Mouse (Mus musculus): ENCODE data around the gene Pip4k2c.

The Pip4k2c gene

GRCm38 (mm10) chr10:127173148-127174065 is 38.0 kb downstream of the Pip4k2c start:
- in situ Hi-C loops (cut with MboI; ENCODE audit: unreplicated experiment in 2 of 2) = loop anchor here in 1 of 2 experiments (5.0 kb wide), 1 partner anchor 46 kb away; no protein-coding TSS in a partner anchor

- in situ Hi-C loops (cut with MboI; ENCODE audit: unreplicated experiment in 2 of 2) = loop anchor here in 1 of 2 experiments (5.0 kb wide), 1 partner anchor 44 kb away; no protein-coding TSS in a partner anchor
Observed at GRCm38 (mm10) chr10:127171631-127172200, 39.7 kb downstream of the Pip4k2c start.

- in situ Hi-C loops (cut with MboI; ENCODE audit: unreplicated experiment in 2 of 2) = loop anchor here in 1 of 2 experiments (5.0 kb wide), 1 partner anchor 44 kb away; no protein-coding TSS in a partner anchor
Observed at GRCm38 (mm10) chr10:127170837-127171272, 40.5 kb downstream of the Pip4k2c start.

- in situ Hi-C loops (cut with MboI; ENCODE audit: unreplicated experiment in 2 of 2) = loop anchor here in 1 of 2 experiments (5.0 kb wide), 1 partner anchor 43 kb away; no protein-coding TSS in a partner anchor
Observed at GRCm38 (mm10) chr10:127170002-127170401, 41.4 kb downstream of the Pip4k2c start.

- in situ Hi-C loops (cut with MboI; ENCODE audit: unreplicated experiment in 2 of 2) = no loop called here
Observed at GRCm38 (mm10) chr10:127167614-127168192, 43.7 kb downstream of the Pip4k2c start.

GRCm38 (mm10) chr10:127166771-127167613 is 44.4 kb downstream of the Pip4k2c start:
- in situ Hi-C loops (cut with MboI; ENCODE audit: unreplicated experiment in 2 of 2) = no loop called here

- in situ Hi-C loops (cut with MboI; ENCODE audit: unreplicated experiment in 2 of 2) = no loop called here
Observed at GRCm38 (mm10) chr10:127166404-127166715, 45.0 kb downstream of the Pip4k2c start.

- in situ Hi-C loops (cut with MboI; ENCODE audit: unreplicated experiment in 2 of 2) = no loop called here
Observed at GRCm38 (mm10) chr10:127165654-127166403, 45.6 kb downstream of the Pip4k2c start.

GRCm38 (mm10) chr10:127165354-127165653 is 46.1 kb downstream of the Pip4k2c start:
- in situ Hi-C loops (cut with MboI; ENCODE audit: unreplicated experiment in 2 of 2) = no loop called here

GRCm38 (mm10) chr10:127164631-127165353 is 46.6 kb downstream of the Pip4k2c start, which contains the start of gene B4galnt1:
TSS of gene B4galnt1 (plus strand) at chr10:127165225.
- in situ Hi-C loops (cut with MboI; ENCODE audit: unreplicated experiment in 2 of 2) = loop anchor here in 1 of 2 experiments (5.0 kb wide), 1 partner anchor 37 kb away; no protein-coding TSS in a partner anchor

- in situ Hi-C loops (cut with MboI; ENCODE audit: unreplicated experiment in 2 of 2) = loop anchor here in 1 of 2 experiments (5.0 kb wide), 1 partner anchor 37 kb away; no protein-coding TSS in a partner anchor
Observed at GRCm38 (mm10) chr10:127164190-127164589, 47.2 kb downstream of the Pip4k2c start.

GRCm38 (mm10) chr10:127162771-127163261 is 48.6 kb downstream of the Pip4k2c start:
- in situ Hi-C loops (cut with MboI; ENCODE audit: unreplicated experiment in 2 of 2) = loop anchor here in 1 of 2 experiments (5.0 kb wide), 1 partner anchor 36 kb away; no protein-coding TSS in a partner anchor

GRCm38 (mm10) chr10:127160728-127161127 is 50.7 kb downstream of the Pip4k2c start:
- in situ Hi-C loops (cut with MboI; ENCODE audit: unreplicated experiment in 2 of 2) = loop anchor here in 1 of 2 experiments (5.0 kb wide), 1 partner anchor 33 kb away; no protein-coding TSS in a partner anchor

GRCm38 (mm10) chr10:127160081-127160480 is 51.3 kb downstream of the Pip4k2c start:
- in situ Hi-C loops (cut with MboI; ENCODE audit: unreplicated experiment in 2 of 2) = loop anchor here in 1 of 2 experiments (5.0 kb wide), 1 partner anchor 33 kb away; no protein-coding TSS in a partner anchor

- in situ Hi-C loops (cut with MboI; ENCODE audit: unreplicated experiment in 2 of 2) = no loop called here
Observed at GRCm38 (mm10) chr10:127158471-127158870, 52.9 kb downstream of the Pip4k2c start.

GRCm38 (mm10) chr10:127156511-127156910 is 54.9 kb downstream of the Pip4k2c start:
- in situ Hi-C loops (cut with MboI; ENCODE audit: unreplicated experiment in 2 of 2) = no loop called here

- in situ Hi-C loops (cut with MboI; ENCODE audit: unreplicated experiment in 2 of 2) = no loop called here
Observed at GRCm38 (mm10) chr10:127156089-127156488, 55.3 kb downstream of the Pip4k2c start.

- in situ Hi-C loops (cut with MboI; ENCODE audit: unreplicated experiment in 2 of 2) = no loop called here
Observed at GRCm38 (mm10) chr10:127154652-127155051, 56.7 kb downstream of the Pip4k2c start.
